Comparison of ENCODE assay signal across 9 mouse cellular contexts in genomic region chr11:78973381-78974150, GRCm38 (mm10). TPM values are rescaled to one million over a fixed set of nuclear protein-coding genes. Genes with fewer than 3 reads are reported as not detected.
DNase-seq lines count a peak whose midpoint lies in the region; ATAC-seq and TF ChIP-seq lines count a peak whose summit lies in the region.
"Had no signal": no experiment of that assay in that cellular context is flagged by ENCODE, and none has a peak within 500 bp of the region (broad histone marks: within the 10 kb centered on the region; RNA-seq: fewer than 3 reads in every experiment).

No protein-coding gene starts in this region.

- TF ChIP-seq CTCF in hindbrain, postnatal 0 days (IDR thresholded peaks at IDR 0.05; ENCODE audit: low read depth) = no peak

- WGBS in hindbrain, postnatal 0 days = 45% methylated on average over 17 of the region's 17 CpGs

- H3K36me3 ChIP-seq in hindbrain, postnatal 0 days (ENCODE audit: insufficient read depth, low read length) = no peaks in the 10 kb centered on the region

- ATAC-seq in hindbrain, postnatal 0 days = peak; percentile 76

- H3K9me3 ChIP-seq in hindbrain, postnatal 0 days (ENCODE audit: low read length) = no peaks in the 10 kb centered on the region
- H3K9me3 ChIP-seq: liver, embryonic 13.5 days had no signal

- DNase-seq in kidney, adult 11 months = peak; percentile 27
- DNase-seq in kidney, adult 8-10 months = no peak
- DNase-seq in ES-CJ7 (ENCODE audit: low read depth, low spot score) = peak; percentile 40
- DNase-seq in gastrocnemius, adult 18-20 months (ENCODE audit: low spot score) = peak; percentile 63
- DNase-seq in hindbrain, postnatal 0 days (ENCODE audit: low spot score) = peak; percentile 71
- peak; percentile 31 for DNase-seq in lung, postnatal 25 days (ENCODE audit: low spot score)
- peak; percentile 48 for DNase-seq in yolk sac, embryonic 10.5 days (ENCODE audit: low spot score)
- no peak for DNase-seq in right cerebral cortex, postnatal 25 days
- DNase-seq: liver, embryonic 13.5 days had no signal

- peaks cover 4% of the 10 kb centered on the region; the same call in 1 of the 2 replicates for H3K4me1 ChIP-seq in hindbrain, postnatal 0 days (ENCODE audit: insufficient read depth, low read length)

- H3K4me3 ChIP-seq in hindbrain, postnatal 0 days (ENCODE audit: low read length) = 0 out of 2 replicates have a peak overlapping the region, but pooled peaks have one; percentile 6
- H3K4me3 ChIP-seq: liver, embryonic 13.5 days had no signal

- no peak overlapping the region for H3K9ac ChIP-seq in hindbrain, postnatal 0 days (replicated peaks; ENCODE audit: low read length)
- H3K9ac ChIP-seq: liver, embryonic 13.5 days had no signal

- peak overlapping the region; percentile 33 for H3K4me2 ChIP-seq in hindbrain, postnatal 0 days (ENCODE audit: low read depth, low read length)
- H3K4me2 ChIP-seq: liver, embryonic 13.5 days had no signal

- no peak overlapping the region for H3K27ac ChIP-seq in hindbrain, postnatal 0 days
- H3K27ac ChIP-seq: liver, embryonic 13.5 days had no signal

- no peaks in the 10 kb centered on the region for H3K27me3 ChIP-seq in hindbrain, postnatal 0 days (ENCODE audit: insufficient read depth, low read length)
- H3K27me3 ChIP-seq: liver, embryonic 13.5 days had no signal

RNA-seq across cellular contexts. Expression of gene Lgals9, which starts 11.2 kb away (rescaled TPM):
- 1 to 10 TPM; 6.0 to 9.3 TPM for total RNA-seq in gastrocnemius, adult 18-20 months (2021)
- total RNA-seq in hindbrain, postnatal 0 days (2014; rRNA removed) = 19.0 and 21.8 TPM in 2 replicates
- 23.3 and 24.0 TPM in 2 replicates for polyA plus RNA-seq in hindbrain, postnatal 0 days (2015; fragmentation: Nextera tagmentation; extraction: Ambion mirVana)

RNA-seq across cellular contexts. Expression of gene Nos2, which starts 53.0 kb away (rescaled TPM):
- 1 to 10 TPM in 1 of 2 experiments, under 1 TPM in 1; 0.66 to 1.7 TPM for total RNA-seq in gastrocnemius, adult 18-20 months (2021)
- total RNA-seq in hindbrain, postnatal 0 days (2014; rRNA removed) = 0.21 and 0.36 TPM in 2 replicates
- polyA plus RNA-seq in hindbrain, postnatal 0 days (2015; fragmentation: Nextera tagmentation; extraction: Ambion mirVana) = 0.41 and 0.52 TPM in 2 replicates

Comparison
In these comparisons a context has a peak if more than half of its experiments do, and no peak if none do; other contexts are left out.
1. DNase-seq: peak in kidney, adult 11 months (single experiment), ES-CJ7 (single experiment), gastrocnemius, adult 18-20 months (single experiment), hindbrain, postnatal 0 days (single experiment), lung, postnatal 25 days (single experiment) and yolk sac, embryonic 10.5 days (single experiment); none in kidney, adult 8-10 months (0 of 2) and right cerebral cortex, postnatal 25 days (single experiment).